Mouse (Mus musculus) liver, embryonic 14.5 days (tissue): Measurements from ENCODE around the gene Pcbp2. TPM values are rescaled to one million over a fixed set of nuclear protein-coding genes. Genes with fewer than 3 reads are reported as not detected.

ENCODE experiments used
- ATAC-seq: fragments of 200-750 bp; cut with Nextera tagmentation; 2 replicates; pipeline ENCODE4 v1.8.0; 2017; ENCODE audit warnings: moderate number of reproducible peaks, mild to moderate bottlenecking, moderate library complexity; ENCODE audit not compliant: insufficient read depth
- DNase-seq, 3 experiments: peaks; one replicate each; pipeline ENCODE4 v3.0.0-alpha.2; 2012 to 2013; ENCODE audit warnings: low read depth in 3 of 3, low spot score in 3 of 3
- H3K27ac ChIP-seq: fragments of 300-500 bp; sonication (generic); 2 replicates; pipeline ENCODE4 v1.5.1; 2014; ENCODE audit warnings: moderate library complexity, mild to moderate bottlenecking, control low read depth, inconsistent platforms
- H3K27me3 ChIP-seq: fragments of 300-500 bp; sonication (generic); 2 replicates; pipeline ENCODE4 v1.6.1; 2014; ENCODE audit warnings: mild to moderate bottlenecking, low read length, moderate library complexity; ENCODE audit not compliant: control insufficient read depth, insufficient read depth
- H3K36me3 ChIP-seq: fragments of 300-500 bp; sonication (generic); replicated peaks from 2 replicates; pipeline ENCODE4 v1.6.1; 2014; ENCODE audit warnings: low read depth; ENCODE audit not compliant: control insufficient read depth, insufficient read depth
- H3K4me1 ChIP-seq, 2 experiments: fragments of 200-500 bp in 1 of 2; fragments of 300-500 bp in 1 of 2; sonication (generic) in 1 of 2; replicated peaks; 2 replicates each; pipeline ENCODE4 v1.6.1; 2012 to 2014; ENCODE audit warnings: antibody characterized with exemption in 1 of 2, inconsistent platforms in 1 of 2, low read length in 1 of 2; ENCODE audit not compliant: control insufficient read depth in 2 of 2, insufficient read depth in 2 of 2
- H3K4me2 ChIP-seq: fragments of 300-500 bp; sonication (generic); 2 replicates; pipeline ENCODE4 v1.6.1; 2014; ENCODE audit warnings: low read depth, mild to moderate bottlenecking, control low read depth, moderate library complexity
- H3K4me3 ChIP-seq, 2 experiments: fragments of 200-500 bp in 1 of 2; fragments of 300-500 bp in 1 of 2; sonication (generic) in 1 of 2; 2 replicates each; pipeline ENCODE4 v1.5.1; 2012 to 2014; ENCODE audit warnings: low read depth in 2 of 2, low read length in 2 of 2, mild to moderate bottlenecking in 2 of 2, control low read depth in 1 of 2, inconsistent platforms in 1 of 2, moderate library complexity in 1 of 2; ENCODE audit not compliant: insufficient read depth in 1 of 2
- H3K9ac ChIP-seq: fragments of 300-500 bp; sonication (generic); replicated peaks from 2 replicates; pipeline ENCODE4 v1.6.1; 2014; ENCODE audit warnings: mild to moderate bottlenecking, control low read depth, moderate library complexity
- H3K9me3 ChIP-seq: fragments of 300-500 bp; sonication (generic); 2 replicates; pipeline ENCODE4 v1.6.1; 2016; ENCODE audit warnings: low read length, mixed read lengths; ENCODE audit not compliant: control insufficient read depth
- CTCF ChIP-seq: IDR thresholded peaks from 2 replicates; pipeline ENCODE4 v1.5.1; 2016; ENCODE audit warnings: antibody characterized with exemption, low read depth, control low read depth
- EP300 ChIP-seq: IDR thresholded peaks from 2 replicates; pipeline ENCODE4 v1.6.1; 2016; ENCODE audit warnings: antibody characterized with exemption, low read depth
- WGBS: fragments of 180-500 bp; shearing (Covaris S2); extraction: QIAGEN DNeasy Blood & Tissue Kit; methylation state at CpG from one replicate; pipeline ENCODE4 v1.1.7; 2014; ENCODE audit not compliant: insufficient replicate concordance; 5-methylcytosine and 5-hydroxymethylcytosine counted together
- polyA plus RNA-seq, 2 experiments: library from polyadenylated mRNA; depleted of rRNA in 1 of 2; stranded (reverse) in 1 of 2; unstranded in 1 of 2; fragments of >200 nt; fragmentation: Nextera tagmentation in 1 of 2; extraction: Ambion mirVana in 1 of 2; gene quantifications; 2 replicates each; pipeline versions ENCODE4 v1.2.1 to v1.2.3; 2012 to 2014

Pcbp2 gene
- polyA plus RNA-seq (2012; rRNA removed) (185 and 221 TPM in 2 replicates), polyA plus RNA-seq (2014; fragmentation: Nextera tagmentation; extraction: Ambion mirVana) (93.3 and 103 TPM in 2 replicates)

DNA sequence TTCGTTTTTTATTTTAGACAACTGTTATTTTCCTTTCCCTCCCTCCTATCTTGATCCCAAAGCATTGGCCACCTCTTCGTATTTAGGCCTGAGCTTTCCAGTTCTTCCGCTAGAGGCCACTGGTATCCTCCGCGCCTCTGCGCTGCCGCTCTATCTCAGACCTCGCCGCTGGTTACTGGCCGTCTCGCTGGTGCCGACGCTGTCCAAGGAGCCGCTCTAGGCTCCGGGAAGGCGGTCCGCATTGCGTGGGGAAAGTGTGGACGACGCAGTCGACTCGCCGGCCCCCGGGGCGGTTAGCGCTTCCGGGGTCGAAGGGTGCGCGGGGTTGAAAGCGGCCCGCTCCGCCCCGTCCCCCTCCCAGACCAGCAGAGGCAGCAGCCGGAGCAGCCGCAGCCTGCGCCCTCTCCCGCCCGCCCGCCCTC is at the start of gene Pcbp2:
Pcbp2 (plus strand) TSS at position 357 of the 422 bp plus-strand sequence.
- Histone ChIP-seq H3K36me3 (peaks cover 21% of the 10 kb centered on the region), H3K9me3 (no peaks in the 10 kb centered on the region), H3K27ac (peak within 1 kb of the TSS; percentile 61), H3K9ac (peak within 1 kb of the TSS; percentile 87), H3K4me1 (peaks cover 6 to 7% of the 10 kb centered on the region in 2 experiments; a peak in 3 of 4 replicates), H3K4me3 (peak within 1 kb of the TSS; percentile 80 to 100), H3K27me3 (no peaks in the 10 kb centered on the region), H3K4me2 (peak within 1 kb of the TSS; percentile 86)
- ATAC-seq (peak; percentile 98), DNase-seq (peak; percentile 96)
- peak; percentile 96 for TF ChIP-seq CTCF
- TF ChIP-seq EP300: peak; percentile 63
- WGBS: under 1% methylated on average over 40 of the region's 40 CpGs

DNA sequence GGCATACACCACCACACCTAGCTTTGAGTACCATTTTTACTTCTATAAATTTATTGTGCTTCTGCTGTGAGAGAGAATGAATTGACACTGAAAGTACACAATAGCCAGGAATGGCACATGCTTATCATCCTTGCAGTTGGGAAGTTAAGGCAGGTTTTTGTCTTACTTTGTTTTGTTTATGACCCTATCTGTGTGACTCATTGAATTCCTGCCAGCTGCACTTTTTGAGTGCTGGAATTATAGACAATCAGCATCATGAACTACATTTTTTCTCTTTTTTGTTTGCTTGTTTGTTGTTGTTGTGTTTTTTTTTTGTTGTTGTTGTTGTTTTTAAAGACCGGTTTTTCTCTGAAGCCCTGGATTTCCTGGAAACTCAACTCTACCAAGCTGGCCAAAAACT is 49.4 kb upstream of the Pcbp2 start:
- Histone ChIP-seq H3K4me3 (no peak overlapping the region), H3K27ac (no peak overlapping the region), H3K36me3 (peaks cover 16% of the 10 kb centered on the region), H3K4me2 (no peak overlapping the region), H3K27me3 (no peaks in the 10 kb centered on the region), H3K9me3 (no peaks in the 10 kb centered on the region), H3K9ac (no peak overlapping the region), H3K4me1 (no peaks in the 10 kb centered on the region)
- 24% methylated on average over 1 of the region's 1 CpGs for WGBS
- TF ChIP-seq CTCF: no peak
- TF ChIP-seq EP300: no peak
- DNase-seq (no peak), ATAC-seq (no peak)

DNA sequence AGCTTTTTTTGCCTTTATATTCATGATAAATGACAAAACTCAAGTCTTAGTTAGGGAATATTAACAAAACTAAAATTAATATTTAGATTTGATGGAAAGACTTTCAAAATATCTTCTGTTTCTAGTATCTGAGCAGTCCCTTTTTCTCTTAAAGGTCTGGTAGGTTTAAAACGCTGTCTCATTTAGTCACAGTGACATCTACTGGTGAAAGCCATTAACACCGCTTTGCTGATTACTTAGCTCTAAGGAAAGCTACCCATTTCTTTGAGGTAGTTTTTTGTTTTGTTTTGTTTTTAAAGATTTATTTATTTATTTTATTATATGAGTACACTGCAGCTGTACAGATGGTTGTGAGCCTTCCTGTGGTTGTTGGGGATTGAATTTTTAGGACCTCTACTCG is 48.9 kb upstream of the Pcbp2 start:
- H3K4me3 ChIP-seq: no peak overlapping the region
- H3K27ac ChIP-seq: no peak overlapping the region
- peaks cover 21% of the 10 kb centered on the region for H3K36me3 ChIP-seq
- DNase-seq (peak; percentile 45 to 55 (median 48)), ATAC-seq (no peak)
- no peaks in the 10 kb centered on the region for H3K27me3 ChIP-seq
- no peaks in the 10 kb centered on the region for H3K4me1 ChIP-seq
- no peak overlapping the region for H3K4me2 ChIP-seq
- H3K9ac ChIP-seq: no peak overlapping the region
- no peak for TF ChIP-seq EP300
- peak; percentile 52; the same call in 1 of the 2 replicates for TF ChIP-seq CTCF
- WGBS: 55% methylated on average over 3 of the region's 3 CpGs
- H3K9me3 ChIP-seq: no peaks in the 10 kb centered on the region

DNA sequence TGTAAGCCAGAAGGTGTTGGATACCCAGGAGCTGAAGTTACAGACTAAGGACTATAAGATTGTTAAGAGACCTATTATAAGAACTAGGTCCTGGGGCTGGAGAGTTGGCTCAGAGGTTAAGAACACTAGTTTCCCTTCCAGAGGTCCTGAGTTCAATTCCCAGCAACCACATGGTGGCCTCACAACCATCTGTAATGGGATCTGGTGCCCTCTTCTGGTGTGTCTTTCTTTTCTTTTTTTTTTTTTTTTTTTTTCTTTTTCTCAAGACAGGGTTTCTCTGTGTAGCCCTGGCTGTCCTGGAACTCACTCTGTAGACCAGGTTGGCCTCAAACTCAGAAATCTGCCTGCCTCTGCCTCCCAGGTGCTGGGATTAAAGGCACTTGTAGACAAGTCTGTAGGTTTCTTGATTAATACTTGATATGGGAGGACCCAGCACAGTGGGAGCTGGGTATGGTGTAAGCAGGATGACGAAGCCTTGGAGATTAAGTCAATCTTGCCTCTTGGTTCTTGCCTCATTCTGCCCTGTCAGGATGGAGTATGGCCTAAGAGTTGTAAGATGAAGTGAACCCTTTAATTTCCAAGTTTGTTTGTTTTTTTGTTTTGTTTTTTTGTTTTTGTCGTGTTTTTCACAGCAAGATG is 46.6 kb upstream of the Pcbp2 start:
- 88% methylated on average over 2 of the region's 2 CpGs for WGBS
- DNase-seq (no peak), ATAC-seq (no peak)
- Histone ChIP-seq H3K27ac (no peak overlapping the region), H3K4me3 (no peak overlapping the region), H3K9me3 (no peaks in the 10 kb centered on the region), H3K4me1 (no peaks in the 10 kb centered on the region), H3K27me3 (no peaks in the 10 kb centered on the region), H3K4me2 (no peak overlapping the region), H3K36me3 (peaks cover 39% of the 10 kb centered on the region), H3K9ac (no peak overlapping the region)
- TF ChIP-seq CTCF: no peak
- no peak for TF ChIP-seq EP300

DNA sequence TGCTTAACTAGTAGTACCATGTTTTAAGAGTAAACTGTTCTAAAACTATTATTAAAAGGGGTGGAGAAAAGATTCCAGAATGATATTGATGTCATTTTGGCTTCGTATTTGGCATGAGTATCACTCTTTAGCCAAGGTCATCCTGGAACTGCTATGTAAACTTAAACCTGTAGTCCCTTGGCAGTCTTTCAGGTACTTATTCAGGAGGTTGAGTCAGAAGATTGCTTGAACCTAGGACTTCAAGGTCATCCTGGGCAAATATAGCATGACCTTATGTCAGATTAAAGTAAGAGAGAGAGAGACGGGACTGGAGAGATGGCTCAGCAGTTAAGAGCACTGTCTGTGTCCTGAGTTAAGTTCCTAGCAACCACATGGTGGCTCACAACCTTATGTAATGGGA is 45.7 kb upstream of the Pcbp2 start:
- no peak for ATAC-seq
- Histone ChIP-seq H3K4me2 (no peak overlapping the region), H3K9ac (no peak overlapping the region), H3K27me3 (no peaks in the 10 kb centered on the region), H3K4me1 (no peaks in the 10 kb centered on the region), H3K9me3 (no peaks in the 10 kb centered on the region), H3K36me3 (peaks cover 47% of the 10 kb centered on the region), H3K4me3 (no peak overlapping the region), H3K27ac (no peak overlapping the region)
- DNase-seq: no peak
- WGBS: 75% methylated on average over 2 of the region's 2 CpGs
- TF ChIP-seq CTCF: no peak; the same call in 1 of the 2 replicates
